Mouse (Mus musculus): ENCODE results near the gene Abat. TPM values are rescaled to one million over a fixed set of nuclear protein-coding genes. Genes with fewer than 3 reads are reported as not detected.
"Not testable (repeated sequence)": the region's sequence is repeated elsewhere in the genome, so short reads cannot be mapped to it uniquely, and the experiment has no call there.

Abat gene
- polyA plus RNA-seq, 1 experiment from 2014 or later: 84.9 TPM

GRCm38 (mm10) chr16:8540859-8541314 is 27.7 kb downstream of the Abat start:
- WGBS: 15% methylated on average over 3 of the region's 3 CpGs
- H3K9ac ChIP-seq (replicated peaks; ENCODE audit: low read depth, low read length): peak overlapping the region; percentile 12; the same call in 1 of the 2 replicates
- H3K4me3 ChIP-seq (ENCODE audit: low read depth, low read length): no peak overlapping the region
- H3K9me3 ChIP-seq (ENCODE audit: control insufficient read depth, low read length): no peaks in the 10 kb centered on the region
- no peaks in the 10 kb centered on the region for H3K27me3 ChIP-seq (ENCODE audit: control insufficient read depth, insufficient read depth, low read length)
- H3K4me2 ChIP-seq (ENCODE audit: low read depth, low read length): peak overlapping the region; percentile 17; the same call in 1 of the 2 replicates
- H3K4me1 ChIP-seq (ENCODE audit: control insufficient read depth, insufficient read depth, low read length): peaks cover 38% of the 10 kb centered on the region
- peak; percentile 79 for ATAC-seq (ENCODE audit: low read depth)
- H3K27ac ChIP-seq (ENCODE audit: low read depth, low read length): peak overlapping the region; percentile 94
- no peaks in the 10 kb centered on the region for H3K36me3 ChIP-seq (ENCODE audit: control insufficient read depth, insufficient read depth, low read length)

DNA sequence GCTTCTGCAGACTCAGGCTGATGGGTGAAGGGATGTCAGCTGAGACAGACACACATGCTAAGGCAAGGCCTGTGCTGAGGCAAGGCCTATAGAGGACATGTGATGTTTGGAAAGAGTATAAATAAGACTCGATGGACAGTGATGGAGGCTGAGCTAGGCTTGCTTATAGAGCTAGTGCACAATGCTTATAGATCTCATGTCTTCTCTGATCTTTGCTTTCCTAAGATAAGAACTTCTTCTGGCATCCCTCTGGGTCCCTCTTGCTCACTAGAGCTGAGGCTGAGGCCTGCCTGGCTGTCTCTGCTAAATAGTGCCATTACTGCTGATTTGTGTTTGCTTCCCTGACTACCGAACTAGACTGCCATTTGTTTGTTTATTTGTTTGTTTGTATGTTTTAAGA is 34.6 kb downstream of the Abat start:
- Histone ChIP-seq H3K27ac (ENCODE audit: low read depth, low read length) (no peak overlapping the region), H3K4me2 (ENCODE audit: low read depth, low read length) (no peak overlapping the region), H3K9me3 (ENCODE audit: control insufficient read depth, low read length) (no peaks in the 10 kb centered on the region), H3K4me3 (ENCODE audit: low read depth, low read length) (no peak overlapping the region), H3K27me3 (ENCODE audit: control insufficient read depth, insufficient read depth, low read length) (no peaks in the 10 kb centered on the region), H3K9ac (replicated peaks; ENCODE audit: low read depth, low read length) (no peak overlapping the region), H3K36me3 (ENCODE audit: control insufficient read depth, insufficient read depth, low read length) (peaks cover 2% of the 10 kb centered on the region; the same call in 1 of the 2 replicates), H3K4me1 (ENCODE audit: control insufficient read depth, insufficient read depth, low read length) (no peaks in the 10 kb centered on the region)
- 94% methylated on average over 2 of the region's 2 CpGs for WGBS
- no peak for ATAC-seq (ENCODE audit: low read depth)

DNA sequence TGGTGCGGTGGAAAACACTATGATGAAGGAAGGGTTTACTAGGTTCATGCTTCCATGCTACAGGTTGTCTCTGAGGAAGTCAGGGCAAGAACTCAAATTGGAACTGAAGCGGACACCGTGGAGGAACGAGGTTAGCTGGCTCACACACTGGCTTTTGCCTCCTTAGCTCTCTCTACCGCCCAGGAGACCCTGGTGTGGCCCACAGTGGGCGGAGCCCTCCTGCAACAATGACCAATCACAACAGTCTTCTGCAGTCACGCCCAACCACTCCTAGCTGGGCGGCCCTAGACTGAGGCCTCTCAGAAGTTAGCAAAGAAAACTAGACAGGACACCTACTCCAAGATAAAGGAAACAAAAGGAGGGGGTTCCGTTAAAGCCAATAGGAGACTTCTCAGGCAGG is 36.3 kb downstream of the Abat start:
- Histone ChIP-seq H3K36me3 (ENCODE audit: control insufficient read depth, insufficient read depth, low read length) (peaks cover 2% of the 10 kb centered on the region; the same call in 1 of the 2 replicates), H3K4me1 (ENCODE audit: control insufficient read depth, insufficient read depth, low read length) (no peaks in the 10 kb centered on the region), H3K27ac (ENCODE audit: low read depth, low read length) (no peak overlapping the region), H3K4me2 (ENCODE audit: low read depth, low read length) (no peak overlapping the region), H3K9ac (replicated peaks; ENCODE audit: low read depth, low read length) (no peak overlapping the region), H3K4me3 (ENCODE audit: low read depth, low read length) (no peak overlapping the region), H3K27me3 (ENCODE audit: control insufficient read depth, insufficient read depth, low read length) (no peaks in the 10 kb centered on the region), H3K9me3 (ENCODE audit: control insufficient read depth, low read length) (no peaks in the 10 kb centered on the region)
- no peak for ATAC-seq (ENCODE audit: low read depth)
- 74% methylated on average over 9 of the region's 9 CpGs for whole genome bisulfite sequencing

GRCm38 (mm10) chr16:8554351-8554750 is 41.1 kb downstream of the Abat start:
- no peak overlapping the region for H3K9ac ChIP-seq (replicated peaks; ENCODE audit: low read depth, low read length)
- 91% methylated on average over 3 of the region's 3 CpGs for WGBS

GRCm38 (mm10) chr16:8554751-8555150 is 41.5 kb downstream of the Abat start:
- not testable (repeated sequence) for H3K4me2 ChIP-seq (ENCODE audit: low read depth, low read length); H3K9me3 ChIP-seq (ENCODE audit: control insufficient read depth, low read length); H3K27ac ChIP-seq (ENCODE audit: low read depth, low read length); H3K4me3 ChIP-seq (ENCODE audit: low read depth, low read length); ATAC-seq (ENCODE audit: low read depth); H3K27me3 ChIP-seq (ENCODE audit: control insufficient read depth, insufficient read depth, low read length); H3K9ac ChIP-seq (replicated peaks; ENCODE audit: low read depth, low read length); H3K4me1 ChIP-seq (ENCODE audit: control insufficient read depth, insufficient read depth, low read length); H3K36me3 ChIP-seq (ENCODE audit: control insufficient read depth, insufficient read depth, low read length)
- 96% methylated on average over 2 of the region's 2 CpGs for WGBS

More at GRCm38 (mm10) chr16:8554351-8554750, 41.1 kb downstream of the Abat start:
- no peaks in the 10 kb centered on the region for H3K36me3 ChIP-seq (ENCODE audit: control insufficient read depth, insufficient read depth, low read length)
- H3K4me2 ChIP-seq (ENCODE audit: low read depth, low read length): no peak overlapping the region
- no peaks in the 10 kb centered on the region for H3K9me3 ChIP-seq (ENCODE audit: control insufficient read depth, low read length)
- H3K27me3 ChIP-seq (ENCODE audit: control insufficient read depth, insufficient read depth, low read length): no peaks in the 10 kb centered on the region
- H3K4me3 ChIP-seq (ENCODE audit: low read depth, low read length): no peak overlapping the region
- H3K27ac ChIP-seq (ENCODE audit: low read depth, low read length): no peak overlapping the region
- H3K4me1 ChIP-seq (ENCODE audit: control insufficient read depth, insufficient read depth, low read length): no peaks in the 10 kb centered on the region
- no peak for ATAC-seq (ENCODE audit: low read depth)

- not testable (repeated sequence) for H3K9me3 ChIP-seq (ENCODE audit: control insufficient read depth, low read length); H3K9ac ChIP-seq (replicated peaks; ENCODE audit: low read depth, low read length); H3K36me3 ChIP-seq (ENCODE audit: control insufficient read depth, insufficient read depth, low read length); H3K4me3 ChIP-seq (ENCODE audit: low read depth, low read length); H3K27ac ChIP-seq (ENCODE audit: low read depth, low read length); H3K27me3 ChIP-seq (ENCODE audit: control insufficient read depth, insufficient read depth, low read length); ATAC-seq (ENCODE audit: low read depth); H3K4me1 ChIP-seq (ENCODE audit: control insufficient read depth, insufficient read depth, low read length); H3K4me2 ChIP-seq (ENCODE audit: low read depth, low read length)
- 69% methylated on average over 3 of the region's 3 CpGs for WGBS
Measured at GRCm38 (mm10) chr16:8555371-8555770, 42.1 kb downstream of the Abat start.

GRCm38 (mm10) chr16:8560079-8560478 is 46.9 kb downstream of the Abat start:
- Histone ChIP-seq H3K4me1 (ENCODE audit: control insufficient read depth, insufficient read depth, low read length) (no peaks in the 10 kb centered on the region), H3K4me3 (ENCODE audit: low read depth, low read length) (no peak overlapping the region), H3K36me3 (ENCODE audit: control insufficient read depth, insufficient read depth, low read length) (no peaks in the 10 kb centered on the region), H3K9me3 (ENCODE audit: control insufficient read depth, low read length) (peaks cover 4% of the 10 kb centered on the region; the same call in 1 of the 2 replicates), H3K9ac (replicated peaks; ENCODE audit: low read depth, low read length) (no peak overlapping the region), H3K4me2 (ENCODE audit: low read depth, low read length) (no peak overlapping the region), H3K27ac (ENCODE audit: low read depth, low read length) (no peak overlapping the region), H3K27me3 (ENCODE audit: control insufficient read depth, insufficient read depth, low read length) (no peaks in the 10 kb centered on the region)
- 98% methylated on average over 17 of the region's 17 CpGs for WGBS
- ATAC-seq (ENCODE audit: low read depth): no peak

GRCm38 (mm10) chr16:8561101-8561500 is 47.9 kb downstream of the Abat start:
- not testable (repeated sequence) for H3K27me3 ChIP-seq (ENCODE audit: control insufficient read depth, insufficient read depth, low read length); H3K4me1 ChIP-seq (ENCODE audit: control insufficient read depth, insufficient read depth, low read length); H3K36me3 ChIP-seq (ENCODE audit: control insufficient read depth, insufficient read depth, low read length); H3K27ac ChIP-seq (ENCODE audit: low read depth, low read length); H3K4me2 ChIP-seq (ENCODE audit: low read depth, low read length); H3K9me3 ChIP-seq (ENCODE audit: control insufficient read depth, low read length); H3K9ac ChIP-seq (replicated peaks; ENCODE audit: low read depth, low read length); H3K4me3 ChIP-seq (ENCODE audit: low read depth, low read length); ATAC-seq (ENCODE audit: low read depth)
- WGBS: 40% methylated on average over 4 of the region's 4 CpGs

DNA sequence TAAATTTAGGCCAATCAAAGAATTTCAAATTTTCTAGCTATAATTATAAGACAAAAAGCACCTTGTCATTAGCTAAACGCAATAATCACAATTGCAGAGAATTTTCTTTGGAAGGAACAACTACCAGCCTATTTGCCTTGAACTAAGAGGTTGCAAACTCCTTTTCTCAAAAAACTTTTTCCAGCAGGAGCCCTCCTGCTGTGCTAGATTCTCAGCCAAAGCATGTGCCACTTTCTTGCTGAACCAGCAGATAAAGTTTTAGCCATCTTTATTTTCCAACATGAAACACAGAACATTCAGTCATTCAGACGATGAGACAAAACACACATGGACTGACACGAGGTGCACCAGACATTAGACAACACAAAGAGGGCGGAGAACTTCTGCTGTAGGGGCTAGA is 48.6 kb downstream of the Abat start:
- not testable (repeated sequence) for ATAC-seq (ENCODE audit: low read depth); H3K36me3 ChIP-seq (ENCODE audit: control insufficient read depth, insufficient read depth, low read length); H3K27ac ChIP-seq (ENCODE audit: low read depth, low read length); H3K9ac ChIP-seq (replicated peaks; ENCODE audit: low read depth, low read length); H3K4me3 ChIP-seq (ENCODE audit: low read depth, low read length); H3K4me2 ChIP-seq (ENCODE audit: low read depth, low read length); H3K27me3 ChIP-seq (ENCODE audit: control insufficient read depth, insufficient read depth, low read length); H3K9me3 ChIP-seq (ENCODE audit: control insufficient read depth, low read length)
- peaks cover 15% of the 10 kb centered on the region for H3K4me1 ChIP-seq (ENCODE audit: control insufficient read depth, insufficient read depth, low read length)
- WGBS: 45% methylated on average over 4 of the region's 4 CpGs
